Mouse (Mus musculus) spleen, adult 2 months (tissue): ENCODE results near the gene Alyref2. TPM values are rescaled to one million over a fixed set of nuclear protein-coding genes. Genes with fewer than 3 reads are reported as not detected.

ENCODE experiments used
- DNase-seq, 2 experiments: peaks; one replicate each; pipeline versions ENCODE4 v3.0.0 to v3.0.0-alpha.2; 2012 to 2021; ENCODE audit warnings: low spot score in 2 of 2, low read depth in 1 of 2
- H3K27ac ChIP-seq: fragments of 200-500 bp; 2 replicates; pipeline ENCODE4 v1.5.1; 2012; ENCODE audit warnings: low read length, inconsistent platforms; ENCODE audit not compliant: insufficient read depth
- H3K27me3 ChIP-seq: fragments of 200-500 bp; 2 replicates; pipeline ENCODE4 v1.6.1; 2012; ENCODE audit warnings: mild to moderate bottlenecking, moderate library complexity, low read length, inconsistent platforms; ENCODE audit not compliant: control insufficient read depth, insufficient read depth
- H3K36me3 ChIP-seq: fragments of 200-500 bp; 2 replicates; pipeline ENCODE4 v1.6.1; 2012; ENCODE audit warnings: mild to moderate bottlenecking, low read length, inconsistent platforms; ENCODE audit not compliant: control insufficient read depth, insufficient read depth
- H3K4me1 ChIP-seq: fragments of 200-500 bp; 2 replicates; pipeline ENCODE4 v1.6.1; 2011; ENCODE audit warnings: inconsistent platforms; ENCODE audit not compliant: control insufficient read depth, insufficient read depth, insufficient read length
- H3K4me3 ChIP-seq: fragments of 200-500 bp; 2 replicates; pipeline ENCODE4 v1.5.1; 2011; ENCODE audit warnings: mild to moderate bottlenecking, inconsistent platforms; ENCODE audit not compliant: insufficient read depth, insufficient read length; ENCODE audit errors: extremely low read depth
- CTCF ChIP-seq: fragments of 200-500 bp; IDR thresholded peaks from 2 replicates; pipeline ENCODE4 v1.5.1; 2011; ENCODE audit warnings: mild to moderate bottlenecking, inconsistent platforms; ENCODE audit not compliant: insufficient read depth, insufficient read length, insufficient replicate concordance; ENCODE audit errors: extremely low read depth
- POLR2A ChIP-seq: fragments of 200-500 bp; IDR thresholded peaks from 2 replicates; pipeline ENCODE4 v1.6.1; 2011; ENCODE audit warnings: low read depth, low read length, inconsistent platforms
- WGBS: fragments of 180-500 bp; shearing (Covaris S2); methylation state at CpG from one replicate; pipeline ENCODE4 v1.1.7; 2018; 5-methylcytosine and 5-hydroxymethylcytosine counted together
- polyA plus RNA-seq: library from polyadenylated mRNA; depleted of rRNA; stranded (reverse); fragments of >200 nt; gene quantifications from 2 replicates; pipeline ENCODE4 v1.2.3, GENCODE M21; 2012

The Alyref2 gene
- polyA plus RNA-seq, 1 experiment = 5.1 TPM

- no peak overlapping the region for H3K4me3 ChIP-seq
- DNase-seq = no peak
- TF ChIP-seq CTCF (no peak), POLR2A (no peak)
- H3K27me3 ChIP-seq = no peaks in the 10 kb centered on the region
- H3K4me1 ChIP-seq = no peaks in the 10 kb centered on the region
- H3K27ac ChIP-seq = no peak overlapping the region
- WGBS = 98% methylated on average over 1 of the region's 1 CpGs
- H3K36me3 ChIP-seq = no peaks in the 10 kb centered on the region
Measured at GRCm38 (mm10) chr1:171513760-171514159, 10.5 kb downstream of the Alyref2 start.

- WGBS = 61% methylated on average over 1 of the region's 1 CpGs
- Histone ChIP-seq H3K4me1 (no peaks in the 10 kb centered on the region), H3K27me3 (no peaks in the 10 kb centered on the region), H3K4me3 (no peak overlapping the region), H3K36me3 (no peaks in the 10 kb centered on the region), H3K27ac (no peak overlapping the region)
- TF ChIP-seq POLR2A (no peak), CTCF (peak; percentile 13; the same call in 1 of the 2 replicates)
- peak in 1 of 2 experiments; percentile 29 for DNase-seq
Measured at GRCm38 (mm10) chr1:171515039-171515438, 11.8 kb downstream of the Alyref2 start.

- no peak overlapping the region for H3K4me3 ChIP-seq
- H3K4me1 ChIP-seq = no peaks in the 10 kb centered on the region
- H3K27me3 ChIP-seq = no peaks in the 10 kb centered on the region
- WGBS = 92% methylated on average over 4 of the region's 4 CpGs
- no peak overlapping the region for H3K27ac ChIP-seq
- no peaks in the 10 kb centered on the region for H3K36me3 ChIP-seq
- DNase-seq = no peak
- no peak for TF ChIP-seq POLR2A
- TF ChIP-seq CTCF = no peak
Measured at GRCm38 (mm10) chr1:171515557-171515956, 12.3 kb downstream of the Alyref2 start.

GRCm38 (mm10) chr1:171531367-171531766 lies 28.1 kb downstream of the Alyref2 start:
- no peaks in the 10 kb centered on the region for H3K36me3 ChIP-seq
- no peaks in the 10 kb centered on the region for H3K27me3 ChIP-seq
- H3K27ac ChIP-seq = no peak overlapping the region
- TF ChIP-seq CTCF (no peak), POLR2A (no peak)
- WGBS = 92% methylated on average over 4 of the region's 4 CpGs
- no peak overlapping the region for H3K4me3 ChIP-seq
- DNase-seq = no peak
- no peaks in the 10 kb centered on the region for H3K4me1 ChIP-seq

DNA sequence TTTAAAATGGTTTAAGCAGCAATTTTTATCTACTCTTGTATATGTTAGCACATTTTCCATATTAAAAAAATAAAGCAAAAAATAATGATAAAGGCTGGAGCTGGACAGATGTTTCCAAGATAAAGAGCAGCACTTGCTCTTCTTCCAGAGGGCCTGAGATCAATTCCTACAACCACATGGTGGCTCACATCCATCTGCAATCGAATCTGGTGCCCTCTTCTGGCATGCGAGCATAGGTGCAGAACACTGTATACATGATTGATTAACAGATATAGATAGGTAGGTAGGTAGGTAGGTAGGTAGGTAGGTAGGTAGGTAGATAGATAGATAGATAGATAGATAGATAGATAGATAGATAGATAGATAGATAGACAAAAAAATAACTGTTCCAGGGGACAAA lies 29.6 kb downstream of the Alyref2 start:
- H3K36me3 ChIP-seq = no peaks in the 10 kb centered on the region
- H3K4me1 ChIP-seq = no peaks in the 10 kb centered on the region
- 78% methylated on average over 2 of the region's 2 CpGs for WGBS
- TF ChIP-seq POLR2A (no peak), CTCF (peak; percentile 44; the same call in 1 of the 2 replicates)
- H3K4me3 ChIP-seq = no peak overlapping the region
- no peak overlapping the region for H3K27ac ChIP-seq
- H3K27me3 ChIP-seq = no peaks in the 10 kb centered on the region
- no peak for DNase-seq

DNA sequence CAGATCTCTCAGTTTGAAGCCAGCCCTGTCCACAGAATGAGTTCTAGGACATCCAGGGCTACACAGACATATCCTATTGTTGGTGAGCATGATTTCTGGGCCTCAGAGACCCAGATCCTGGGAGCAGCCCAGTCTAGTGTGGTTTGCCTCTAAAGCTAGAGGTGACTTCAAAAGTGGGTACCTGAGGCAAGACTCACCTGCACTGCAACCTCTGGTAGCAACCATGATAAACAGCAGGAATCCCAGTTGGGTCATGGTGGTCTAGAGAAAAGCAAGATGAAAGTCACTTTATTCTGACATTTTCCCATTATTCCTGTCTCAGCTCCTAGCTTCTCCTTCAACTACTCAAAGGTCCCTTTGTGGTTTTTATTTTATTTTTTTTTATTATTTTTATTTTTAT lies 31.3 kb downstream of the Alyref2 start:
- Histone ChIP-seq H3K4me3 (no peak overlapping the region), H3K27ac (no peak overlapping the region), H3K27me3 (no peaks in the 10 kb centered on the region), H3K36me3 (no peaks in the 10 kb centered on the region), H3K4me1 (no peaks in the 10 kb centered on the region)
- TF ChIP-seq POLR2A (no peak), CTCF (no peak)
- no peak for DNase-seq

DNA sequence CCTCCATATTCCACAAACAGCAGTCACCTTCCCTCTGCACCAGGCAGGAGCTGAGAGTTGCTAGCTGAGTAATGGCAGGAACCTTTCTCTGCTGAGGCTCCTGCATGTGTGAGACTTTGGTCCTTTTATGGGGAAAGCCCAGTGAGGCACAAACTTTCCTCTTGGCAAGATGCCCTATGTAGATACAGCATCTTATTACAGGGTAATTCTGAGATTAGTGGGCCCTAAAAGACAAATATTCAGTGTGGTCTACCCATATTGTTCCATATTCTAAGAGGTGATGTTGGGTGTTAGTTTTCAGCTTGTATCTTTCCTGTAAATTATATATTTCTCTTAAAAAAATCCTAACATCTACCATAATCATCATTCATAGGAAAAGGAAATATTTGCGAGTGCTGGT lies 31.9 kb downstream of the Alyref2 start, which contains the start of gene Itln1:
Gene Itln1 (minus strand): TSS at position 101 of the 400 bp plus-strand sequence.
- WGBS = 94% methylated on average over 1 of the region's 1 CpGs
- DNase-seq = no peak
- Histone ChIP-seq H3K27me3 (no peaks in the 10 kb centered on the region), H3K27ac (no peak within 1 kb of the TSS), H3K4me3 (no peak within 1 kb of the TSS), H3K36me3 (no peaks in the 10 kb centered on the region), H3K4me1 (no peaks in the 10 kb centered on the region)
- TF ChIP-seq POLR2A (no peak), CTCF (no peak)

- Histone ChIP-seq H3K27ac (no peak overlapping the region), H3K4me1 (peaks cover 3% of the 10 kb centered on the region; the same call in 1 of the 2 replicates), H3K4me3 (no peak overlapping the region), H3K36me3 (no peaks in the 10 kb centered on the region), H3K27me3 (no peaks in the 10 kb centered on the region)
- no peak for DNase-seq
- TF ChIP-seq POLR2A (no peak), CTCF (no peak)
- 92% methylated on average over 1 of the region's 1 CpGs for WGBS
Measured at GRCm38 (mm10) chr1:171540694-171541093, 37.4 kb downstream of the Alyref2 start.
